Mouse (Mus musculus) thymus, adult 2 months (tissue): ENCODE results near the gene Zfp275. TPM values are rescaled to one million over a fixed set of nuclear protein-coding genes. Genes with fewer than 3 reads are reported as not detected.
A peak's percentile ranks its signal among the peaks of the same experiment; 100 is the strongest.
"Not testable (repeated sequence)": the region's sequence is repeated elsewhere in the genome, so short reads cannot be mapped to it uniquely, and the experiment has no call there.

ENCODE experiments used
- DNase-seq: peaks from one replicate; pipeline ENCODE4 v3.0.0; 2021
- H3K27ac ChIP-seq: fragments of 200-500 bp; 2 replicates; pipeline ENCODE4 v1.5.1; 2012; ENCODE audit warnings: low read length, control low read depth; ENCODE audit not compliant: control insufficient read depth, insufficient read depth
- H3K27me3 ChIP-seq: fragments of 200-500 bp; 2 replicates; pipeline ENCODE4 v1.6.1; 2012; ENCODE audit warnings: mild to moderate bottlenecking, low read length, moderate library complexity, mixed read lengths; ENCODE audit not compliant: control insufficient read depth, insufficient read depth
- H3K36me3 ChIP-seq: fragments of 200-500 bp; 2 replicates; pipeline ENCODE4 v1.6.1; 2012; ENCODE audit warnings: mild to moderate bottlenecking, low read length, moderate library complexity; ENCODE audit not compliant: control insufficient read depth, insufficient read depth
- H3K4me1 ChIP-seq: fragments of 200-500 bp; replicated peaks from 2 replicates; pipeline ENCODE4 v1.6.1; 2012; ENCODE audit warnings: low read length; ENCODE audit not compliant: control insufficient read depth, insufficient read depth
- H3K4me3 ChIP-seq: fragments of 200-500 bp; 2 replicates; pipeline ENCODE4 v1.5.1; 2012; ENCODE audit warnings: mild to moderate bottlenecking, low read length, control low read depth, moderate library complexity; ENCODE audit not compliant: control insufficient read depth, insufficient read depth
- CTCF ChIP-seq: fragments of 200-500 bp; IDR thresholded peaks from 2 replicates; pipeline ENCODE4 v1.5.1; 2012; ENCODE audit warnings: mild to moderate bottlenecking, control low read depth, low read length, moderate library complexity, borderline replicate concordance; ENCODE audit not compliant: control insufficient read depth, poor library complexity, insufficient read depth; ENCODE audit errors: extremely low read depth
- POLR2A ChIP-seq: fragments of 200-500 bp; IDR thresholded peaks from 2 replicates; pipeline ENCODE4 v1.6.1; 2012; ENCODE audit warnings: mild to moderate bottlenecking, low read length, control low read depth, moderate library complexity; ENCODE audit not compliant: control insufficient read depth, poor library complexity, insufficient read depth; ENCODE audit errors: extremely low read depth
- WGBS: fragments of 180-500 bp; shearing (Covaris S2); methylation state at CpG from one replicate; pipeline ENCODE4 v1.1.7; 2018; 5-methylcytosine and 5-hydroxymethylcytosine counted together
- polyA plus RNA-seq: library from polyadenylated mRNA; depleted of rRNA; stranded (reverse); fragments of >200 nt; gene quantifications from 2 replicates; pipeline ENCODE4 v1.2.3, GENCODE M21; 2012; rRNA removed

Gene Zfp275
- 30.6 and 31.2 TPM in 2 replicates for polyA plus RNA-seq

DNA sequence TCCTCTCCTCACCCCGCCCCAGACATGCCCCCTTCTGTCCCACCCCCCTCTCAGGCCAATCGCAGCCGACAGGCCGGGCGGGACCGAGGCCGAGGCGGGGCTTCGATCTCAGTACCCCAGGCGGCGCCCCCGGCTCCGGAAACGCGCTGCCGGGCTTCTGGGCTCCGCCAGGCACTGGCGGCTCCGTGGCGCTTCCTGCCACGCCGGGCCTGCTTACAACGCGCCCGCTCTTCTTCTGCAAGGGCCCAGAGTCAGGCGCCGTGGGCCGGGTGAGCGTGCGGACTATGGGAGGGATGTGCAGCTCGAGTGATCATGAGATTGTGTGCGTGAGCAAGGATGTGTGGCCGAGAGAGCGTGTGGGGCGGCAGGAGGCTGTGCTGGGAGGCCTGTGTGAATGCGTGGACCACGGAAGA is at the start of gene Zfp275:
TSS of gene Zfp275 (plus strand) at position 139 of the 413 bp plus-strand sequence.
- DNase-seq = peak; percentile 84
- no peaks in the 10 kb centered on the region for H3K27me3 ChIP-seq
- peak within 1 kb of the TSS; percentile 28 for H3K27ac ChIP-seq
- H3K4me1 ChIP-seq = peaks cover 5% of the 10 kb centered on the region; the same call in 1 of the 2 replicates
- H3K4me3 ChIP-seq = peak within 1 kb of the TSS; percentile 100
- WGBS = under 1% methylated on average over 35 of the region's 37 CpGs
- TF ChIP-seq POLR2A (peak; percentile 75), CTCF (no peak)
- no peaks in the 10 kb centered on the region for H3K36me3 ChIP-seq

DNA sequence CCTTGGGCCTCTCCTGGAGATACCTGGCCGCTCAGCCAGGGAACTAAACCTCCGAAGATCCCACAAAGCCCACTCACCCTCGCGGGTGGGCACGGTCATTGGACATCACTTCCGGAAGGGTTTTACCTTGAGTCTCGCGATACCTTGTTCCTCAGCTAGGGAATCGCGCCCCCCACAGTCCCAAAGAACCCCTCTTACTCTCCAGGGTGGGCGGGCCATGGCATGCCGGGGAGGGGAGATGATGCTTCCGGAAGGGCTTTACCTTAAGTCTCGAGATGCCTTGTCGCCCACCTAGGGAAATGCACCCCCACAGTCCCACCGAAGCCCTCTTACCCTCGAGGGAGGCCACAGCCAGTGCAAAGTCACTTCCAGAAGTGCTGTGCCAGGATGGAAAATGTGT is 49.5 kb upstream of the Zfp275 start, which contains the start of the genes Xlr5a and Xlr5c:
TSS of gene Xlr5a (minus strand) at position 101 of the 400 bp plus-strand sequence.
TSS of gene Xlr5c (minus strand) at position 101 of the 400 bp plus-strand sequence.
- H3K4me3 ChIP-seq, H3K27ac ChIP-seq, H3K36me3 ChIP-seq, H3K4me1 ChIP-seq, H3K27me3 ChIP-seq, DNase-seq: not testable (repeated sequence)
- 93% methylated on average over 16 of the region's 17 CpGs for WGBS

- DNase-seq, H3K27me3 ChIP-seq, H3K27ac ChIP-seq, H3K4me1 ChIP-seq, H3K4me3 ChIP-seq, H3K36me3 ChIP-seq: not testable (repeated sequence)
- WGBS = 82% methylated on average over 8 of the region's 10 CpGs
Measured at GRCm38 (mm10) chrX:73295745-73296144, 46.7 kb upstream of the Zfp275 start.

DNA sequence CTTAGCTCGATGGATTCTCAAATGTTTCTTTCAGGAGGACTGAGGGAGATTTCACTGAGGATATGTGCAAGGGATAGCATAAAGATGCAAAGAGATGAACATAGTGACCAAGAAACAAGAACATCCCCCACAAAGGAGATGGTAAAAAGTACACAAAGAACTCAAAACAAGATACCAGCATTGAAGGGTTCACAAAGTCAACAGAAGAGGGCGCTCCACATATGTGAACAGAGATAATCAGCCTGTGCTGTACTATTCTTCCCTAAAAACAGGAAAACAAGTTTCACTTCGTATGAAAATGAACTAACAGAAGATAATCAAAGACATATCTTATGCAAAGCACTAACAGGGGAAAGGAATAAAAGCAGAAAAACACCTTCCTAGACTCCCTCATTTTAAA is 29.9 kb upstream of the Zfp275 start:
- peak; percentile 32 for DNase-seq
- WGBS = 25% methylated on average over 3 of the region's 3 CpGs
- Histone ChIP-seq H3K27ac (no peak overlapping the region), H3K27me3 (no peaks in the 10 kb centered on the region), H3K36me3 (no peaks in the 10 kb centered on the region), H3K4me3 (no peak overlapping the region), H3K4me1 (no peaks in the 10 kb centered on the region)
- TF ChIP-seq POLR2A (no peak), CTCF (no peak)

DNA sequence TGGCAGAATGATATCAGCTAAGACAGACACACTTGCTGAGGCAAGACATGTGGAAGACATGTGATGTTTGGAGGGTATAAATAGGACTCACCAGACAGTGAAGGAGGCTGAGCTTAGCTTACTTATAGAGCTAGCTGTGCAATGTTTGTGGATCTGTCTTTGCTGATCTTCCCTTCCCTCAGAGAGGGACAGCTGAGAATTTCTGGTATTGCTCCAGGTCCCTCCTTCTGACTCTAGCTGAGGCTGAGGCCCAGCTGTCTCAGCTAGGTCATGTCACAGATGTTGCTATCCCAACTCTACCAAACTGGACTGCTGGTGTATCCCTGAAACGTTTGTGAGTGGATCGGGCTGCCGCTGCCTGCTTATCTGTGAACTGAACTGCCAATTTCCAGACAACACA is 21.4 kb upstream of the Zfp275 start:
- Histone ChIP-seq H3K36me3 (no peaks in the 10 kb centered on the region), H3K4me1 (no peaks in the 10 kb centered on the region), H3K27me3 (no peaks in the 10 kb centered on the region), H3K27ac (no peak overlapping the region), H3K4me3 (no peak overlapping the region)
- DNase-seq = no peak
- 88% methylated on average over 3 of the region's 3 CpGs for WGBS
- TF ChIP-seq POLR2A = no peak
- no peak for TF ChIP-seq CTCF

- H3K36me3 ChIP-seq = no peaks in the 10 kb centered on the region
- H3K27ac ChIP-seq = no peak overlapping the region
- no peak for TF ChIP-seq CTCF
- TF ChIP-seq POLR2A = no peak
- no peaks in the 10 kb centered on the region for H3K27me3 ChIP-seq
- 72% methylated on average over 2 of the region's 2 CpGs for WGBS
- no peak for DNase-seq
- no peaks in the 10 kb centered on the region for H3K4me1 ChIP-seq
- H3K4me3 ChIP-seq = no peak overlapping the region
Measured at GRCm38 (mm10) chrX:73327215-73327614, 15.2 kb upstream of the Zfp275 start.

- Histone ChIP-seq H3K4me3 (no peak overlapping the region), H3K4me1 (no peaks in the 10 kb centered on the region), H3K36me3 (no peaks in the 10 kb centered on the region), H3K27me3 (no peaks in the 10 kb centered on the region), H3K27ac (no peak overlapping the region)
- TF ChIP-seq CTCF = no peak
- TF ChIP-seq POLR2A = no peak
- no peak for DNase-seq
Measured at GRCm38 (mm10) chrX:73333548-73333947, 8.9 kb upstream of the Zfp275 start.
